Mouse (Mus musculus): ENCODE data around the gene Rassf7. TPM values are rescaled to one million over a fixed set of nuclear protein-coding genes. Genes with fewer than 3 reads are reported as not detected.

Rassf7 gene
- 2.4 and 2.5 TPM in 2 replicates for polyA plus RNA-seq (2021; fragmentation: Nextera tagmentation)
- long read RNA-seq, experiment 1, partial matches to known transcripts = 0 of 4 reads
- long read RNA-seq, experiment 1, other reads (novel, unspliced or antisense) = 2 of 4 reads
- long read RNA-seq, experiment 2, partial matches to known transcripts = 0 of 8 reads
- long read RNA-seq, experiment 2, other reads (novel, unspliced or antisense) = 3 of 8 reads

DNA sequence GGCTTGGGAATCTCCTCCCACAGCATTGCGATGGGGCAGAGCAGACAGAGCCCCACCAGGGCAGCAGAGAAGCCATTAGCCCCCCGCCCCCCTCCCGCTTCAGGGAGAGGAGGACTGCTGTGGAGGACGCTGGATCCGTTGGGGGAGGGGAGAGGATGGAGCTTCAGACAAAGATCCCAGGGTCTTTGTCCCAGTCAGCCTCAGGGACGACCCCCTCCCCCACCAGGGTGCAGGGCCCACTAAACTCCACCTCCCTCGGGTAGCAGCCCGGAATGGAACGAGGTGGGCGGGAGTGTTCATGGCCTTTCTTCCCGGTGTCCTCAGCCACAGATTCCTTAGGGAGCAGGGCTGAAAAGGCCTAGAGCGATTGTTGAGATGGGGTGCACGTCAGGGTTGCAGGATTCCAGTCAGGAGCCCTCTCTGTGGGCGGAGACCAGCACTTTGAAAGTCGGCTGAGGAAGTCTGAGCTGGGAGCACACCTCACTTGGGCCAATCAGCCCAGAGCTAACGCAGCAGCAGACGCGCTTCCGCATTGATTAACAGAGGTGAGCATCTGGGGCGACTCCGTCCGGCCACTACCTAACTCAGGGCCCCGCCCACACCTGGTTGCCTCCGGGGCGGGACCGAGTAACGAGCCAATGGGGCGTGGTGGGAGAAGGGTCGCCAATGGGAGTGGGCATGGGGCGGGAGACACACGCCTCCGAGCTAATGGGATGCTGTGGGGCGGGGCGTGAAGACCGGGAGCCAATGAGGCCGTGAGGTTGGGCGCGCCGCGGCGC, at the start of gene Rassf7:
Gene Rassf7, plus strand, starts transcription at position 760 of the 779 bp plus-strand sequence.

DNA sequence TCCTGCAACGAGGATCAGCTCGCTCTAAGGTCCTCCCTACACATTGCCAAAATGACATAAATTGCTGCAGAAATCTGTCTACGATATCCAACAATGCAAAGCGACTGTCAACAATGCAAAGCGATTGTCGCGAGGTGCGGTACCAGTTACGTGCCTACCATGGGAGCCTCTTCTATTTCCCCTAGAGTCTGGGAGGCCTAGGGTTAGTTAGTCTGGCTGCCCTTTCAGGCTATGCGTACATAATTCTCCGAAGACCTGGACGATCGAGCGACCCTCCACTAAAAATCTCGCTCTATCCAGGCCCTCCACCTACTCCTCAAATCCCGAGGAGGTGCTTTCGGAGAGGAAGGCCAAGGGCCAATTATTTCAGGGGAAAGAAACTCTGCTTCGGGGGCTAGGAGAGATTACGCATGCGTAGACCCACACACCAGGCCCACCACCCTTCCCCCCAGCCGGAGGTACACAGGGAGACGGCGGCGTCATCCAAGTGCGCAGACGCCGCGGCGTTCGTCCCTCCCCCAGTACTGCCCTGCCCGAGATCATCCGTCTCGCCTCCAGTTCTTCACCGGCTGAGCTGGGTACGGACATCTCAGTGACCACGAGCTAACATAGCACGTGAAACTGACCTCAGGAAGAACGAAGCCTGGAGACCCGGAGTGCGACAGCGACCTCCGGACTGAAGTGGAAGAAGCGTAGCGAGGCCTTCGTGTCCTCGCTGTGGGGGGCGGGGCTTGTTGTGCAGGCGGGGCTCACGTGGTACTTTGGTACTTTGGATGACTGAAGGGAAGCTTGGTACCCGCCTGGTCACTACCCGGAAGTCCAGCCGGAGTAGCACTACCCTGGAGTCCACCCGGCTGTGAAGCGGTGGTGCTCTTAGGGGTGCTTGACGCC, 43.3 kb upstream of the Rassf7 start, which contains the start of gene Rnh1:
Gene Rnh1, minus strand, starts transcription at position 742 of the 891 bp plus-strand sequence.

DNA sequence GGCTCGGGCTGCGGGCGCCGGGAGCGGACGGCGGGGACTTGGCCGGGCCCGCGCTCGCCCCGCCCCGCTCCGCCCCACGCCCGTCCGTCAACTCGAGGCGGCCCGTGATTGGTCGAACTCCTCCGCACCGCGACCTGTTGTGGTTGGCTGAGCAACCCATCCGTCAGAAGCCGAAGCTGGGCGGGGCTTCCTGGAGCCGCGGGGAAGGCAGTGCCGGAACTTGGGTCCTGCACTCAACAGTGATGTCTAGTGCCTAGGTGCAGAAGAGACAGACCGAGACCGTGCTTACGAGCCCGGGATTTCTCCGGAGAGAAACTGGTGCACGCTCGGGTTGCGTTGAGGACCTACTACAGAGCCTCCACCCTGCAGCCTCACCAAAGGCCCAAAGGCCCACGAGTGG, 21.7 kb upstream of the Rassf7 start, which contains the start of the genes Hras and Lrrc56:
Gene Hras, minus strand, starts transcription at position 58 of the 400 bp plus-strand sequence.
Gene Lrrc56, plus strand, starts transcription at position 210 of the 400 bp plus-strand sequence.

DNA sequence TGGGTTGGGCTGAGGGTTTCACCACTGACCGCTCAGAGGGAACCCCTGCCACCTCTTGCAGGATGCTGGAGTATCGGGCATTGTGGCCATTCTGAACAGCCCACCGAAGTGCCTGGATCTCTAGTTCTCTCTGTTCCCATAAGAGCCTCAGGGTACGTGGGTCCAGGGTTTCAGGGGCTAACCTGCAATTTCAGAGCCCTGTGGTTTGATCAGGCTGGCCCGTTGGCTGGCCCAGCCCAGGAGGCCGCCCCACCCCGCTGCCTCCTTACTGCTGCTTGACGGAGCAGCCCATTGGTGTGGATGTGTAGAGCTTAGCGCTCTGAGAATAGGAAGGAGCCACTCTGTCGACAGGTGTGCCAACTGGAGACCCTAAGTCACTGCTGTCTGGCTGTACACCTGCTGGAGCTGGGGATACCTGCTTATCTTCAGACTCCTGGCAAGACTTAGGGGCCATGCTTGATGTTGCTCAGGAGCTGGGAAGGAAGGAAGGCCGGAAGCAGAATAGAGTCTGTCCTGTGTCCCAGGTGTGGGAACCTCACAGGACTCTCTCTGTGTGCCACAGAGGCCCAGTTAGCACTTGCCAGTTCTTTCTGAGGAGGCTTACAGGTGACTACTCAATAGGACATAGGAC, 1.9 kb upstream of the Rassf7 start, which contains the start of gene Lmntd2:
Gene Lmntd2, minus strand, starts transcription at position 476 of the 631 bp plus-strand sequence.

DNA sequence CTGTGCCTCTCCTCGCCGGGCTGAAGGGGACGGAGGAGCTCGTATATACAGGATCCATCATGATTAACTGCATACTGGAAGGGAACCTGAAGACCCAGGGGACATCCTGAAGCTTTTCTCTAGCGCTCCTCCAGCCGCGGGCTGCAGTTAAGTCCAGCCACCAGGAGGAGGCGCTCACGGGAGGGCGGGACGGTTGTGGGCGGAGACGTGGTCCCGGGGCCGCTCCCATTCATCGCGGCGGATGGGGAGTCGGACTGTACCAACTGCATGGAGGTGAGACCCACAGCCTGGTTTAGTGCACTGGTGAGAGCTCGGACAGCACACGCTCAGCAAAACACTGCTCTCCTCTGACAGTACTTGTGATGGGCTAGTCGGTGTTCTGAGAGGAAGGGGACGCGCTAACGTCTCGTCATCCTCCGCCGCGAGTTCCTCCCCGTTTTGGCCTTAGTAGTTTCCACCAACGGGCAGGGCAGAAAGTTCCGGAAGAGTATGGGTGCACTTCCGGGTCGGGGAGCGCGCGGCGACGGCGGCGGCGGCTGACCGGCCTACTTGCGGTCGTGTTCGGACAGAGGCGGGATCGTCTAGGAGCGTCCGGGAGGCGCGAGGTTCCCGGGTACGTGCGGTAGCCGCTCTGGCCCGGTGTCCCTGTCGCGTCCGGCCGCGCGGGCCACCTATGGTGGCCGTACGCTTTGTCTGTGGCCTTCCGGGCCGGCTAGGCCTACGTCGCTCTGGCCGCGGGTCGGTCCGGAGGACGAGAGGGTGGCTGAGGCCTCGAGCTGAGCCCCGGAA, 12.8 kb downstream of the Rassf7 start, which contains the start of gene Phrf1:
Gene Phrf1, plus strand, starts transcription at position 506 of the 789 bp plus-strand sequence.

DNA sequence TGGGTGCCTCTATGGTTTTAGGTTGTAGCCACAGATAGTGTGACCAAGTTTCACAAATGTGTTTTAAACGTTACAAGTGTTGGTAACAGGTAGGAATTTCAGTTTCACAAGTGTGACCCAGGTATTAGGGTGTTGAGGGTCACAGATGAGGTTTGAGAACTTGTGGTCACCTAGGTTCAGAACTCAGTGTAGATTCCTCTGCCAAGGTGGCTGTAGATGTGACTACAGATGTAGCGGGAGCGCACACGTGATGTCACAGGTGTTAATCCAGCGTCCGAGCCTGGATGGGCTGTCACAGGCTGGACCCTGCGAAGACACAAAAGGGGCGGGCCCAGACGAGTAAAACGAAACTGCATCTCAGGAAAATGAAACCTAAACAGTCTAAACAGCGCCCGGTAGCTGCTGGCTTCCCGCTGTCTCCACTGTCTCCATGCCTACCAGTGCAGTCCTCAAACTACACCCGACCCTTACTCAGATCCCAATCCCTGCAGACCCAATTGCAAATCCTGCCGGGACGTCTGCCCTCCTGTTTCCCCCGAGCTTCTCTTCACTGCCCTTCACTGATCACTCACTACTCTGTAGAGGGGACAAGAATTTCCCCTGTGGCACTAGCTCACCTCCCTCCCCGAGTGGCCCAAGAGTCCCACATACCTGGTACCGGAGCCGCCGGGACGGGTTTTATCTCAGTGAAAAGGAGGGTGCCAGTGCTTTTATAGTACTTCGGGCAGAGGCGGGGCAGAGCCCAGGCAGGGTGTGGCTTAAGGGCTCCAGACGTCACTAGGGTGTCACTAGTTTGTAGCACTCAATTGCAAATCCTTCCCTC, 50.3 kb downstream of the Rassf7 start, which contains the start of gene Irf7:
Gene Irf7, minus strand, starts transcription at position 743 of the 823 bp plus-strand sequence.

Small RNAs within 50 kb of the gene (microRNA-seq; reads per million reads assigned to microRNA genes)
- gene Mir210 = 164 reads per million, percentile 63 among the genes with 10 or more reads in this experiment

Other genes with a start within 250 kb of the Rassf7 start
- 4.4 and 5.5 TPM in 2 replicates for gene Ifitm1, start 248.6 kb upstream of the Rassf7 start, polyA plus RNA-seq (2021; fragmentation: Nextera tagmentation)
- gene Ifitm3, start 205.1 kb upstream of the Rassf7 start, polyA plus RNA-seq (2021; fragmentation: Nextera tagmentation) = 59.4 and 78.8 TPM in 2 replicates
- gene Ifitm6, start 197.9 kb upstream of the Rassf7 start, polyA plus RNA-seq (2021; fragmentation: Nextera tagmentation) = 0.31 TPM in 1 of 2 replicates, not detected in the other
- not detected in 2 replicates for gene Gm17387, start 186.7 kb upstream of the Rassf7 start, polyA plus RNA-seq (2021; fragmentation: Nextera tagmentation)
- 16.5 and 19.8 TPM in 2 replicates for gene B4galnt4, start 154.8 kb upstream of the Rassf7 start, polyA plus RNA-seq (2021; fragmentation: Nextera tagmentation)
- 0.25 and 0.46 TPM in 2 replicates for gene Pkp3, start 137.6 kb upstream of the Rassf7 start, polyA plus RNA-seq (2021; fragmentation: Nextera tagmentation)
- gene Sigirr, start 115.3 kb upstream of the Rassf7 start, polyA plus RNA-seq (2021; fragmentation: Nextera tagmentation) = 1.5 and 1.6 TPM in 2 replicates
- gene Ano9, start 98.1 kb upstream of the Rassf7 start, polyA plus RNA-seq (2021; fragmentation: Nextera tagmentation) = 0.04 TPM in 1 of 2 replicates, not detected in the other
- 38.2 and 41.7 TPM in 2 replicates for gene Ptdss2, start 93.5 kb upstream of the Rassf7 start, polyA plus RNA-seq (2021; fragmentation: Nextera tagmentation)
- gene Rnh1, start 43.0 kb upstream of the Rassf7 start, polyA plus RNA-seq (2021; fragmentation: Nextera tagmentation) = 64.0 and 68.9 TPM in 2 replicates
- 44.0 and 48.3 TPM in 2 replicates for gene Hras, start 21.9 kb upstream of the Rassf7 start, polyA plus RNA-seq (2021; fragmentation: Nextera tagmentation)
- gene Lrrc56, start 21.7 kb upstream of the Rassf7 start, polyA plus RNA-seq (2021; fragmentation: Nextera tagmentation) = 3.0 and 3.7 TPM in 2 replicates
- gene Lmntd2, start 1.8 kb upstream of the Rassf7 start, polyA plus RNA-seq (2021; fragmentation: Nextera tagmentation) = 0.19 TPM in 1 of 2 replicates, not detected in the other
- 21.3 and 23.3 TPM in 2 replicates for gene Phrf1, start 12.9 kb downstream of the Rassf7 start, polyA plus RNA-seq (2021; fragmentation: Nextera tagmentation)
- gene Irf7, start 50.6 kb downstream of the Rassf7 start, polyA plus RNA-seq (2021; fragmentation: Nextera tagmentation) = 2.7 TPM in 2 replicates
- gene Cdhr5, start 60.9 kb downstream of the Rassf7 start, polyA plus RNA-seq (2021; fragmentation: Nextera tagmentation) = 0.06 TPM in 1 of 2 replicates, not detected in the other
- 0.67 and 0.82 TPM in 2 replicates for gene Sct, start 63.3 kb downstream of the Rassf7 start, polyA plus RNA-seq (2021; fragmentation: Nextera tagmentation)
- 0.09 and 0.15 TPM in 2 replicates for gene Drd4, start 76.1 kb downstream of the Rassf7 start, polyA plus RNA-seq (2021; fragmentation: Nextera tagmentation)
- gene Deaf1, start 111.8 kb downstream of the Rassf7 start, polyA plus RNA-seq (2021; fragmentation: Nextera tagmentation) = 65.4 and 72.8 TPM in 2 replicates
- gene Tmem80, start 111.9 kb downstream of the Rassf7 start, polyA plus RNA-seq (2021; fragmentation: Nextera tagmentation) = 32.9 and 33.3 TPM in 2 replicates
- gene Eps8l2, start 123.0 kb downstream of the Rassf7 start, polyA plus RNA-seq (2021; fragmentation: Nextera tagmentation) = 2.8 and 5.0 TPM in 2 replicates
- gene Taldo1, start 176.3 kb downstream of the Rassf7 start, polyA plus RNA-seq (2021; fragmentation: Nextera tagmentation) = 301 and 321 TPM in 2 replicates
- 46.9 and 50.3 TPM in 2 replicates for gene Gatd1, start 198.3 kb downstream of the Rassf7 start, polyA plus RNA-seq (2021; fragmentation: Nextera tagmentation)
- 138 and 162 TPM in 2 replicates for gene Cend1, start 213.6 kb downstream of the Rassf7 start, polyA plus RNA-seq (2021; fragmentation: Nextera tagmentation)
- 111 and 136 TPM in 2 replicates for gene Slc25a22, start 222.0 kb downstream of the Rassf7 start, polyA plus RNA-seq (2021; fragmentation: Nextera tagmentation)
- 0.33 and 0.48 TPM in 2 replicates for gene Pidd1, start 228.2 kb downstream of the Rassf7 start, polyA plus RNA-seq (2021; fragmentation: Nextera tagmentation)
- 2,193 and 2,396 TPM in 2 replicates for gene Rplp2, start 231.5 kb downstream of the Rassf7 start, polyA plus RNA-seq (2021; fragmentation: Nextera tagmentation)
- gene Pnpla2, start 239.3 kb downstream of the Rassf7 start, polyA plus RNA-seq (2021; fragmentation: Nextera tagmentation) = 14.8 and 16.6 TPM in 2 replicates
- gene Cracr2b, start 245.2 kb downstream of the Rassf7 start, polyA plus RNA-seq (2021; fragmentation: Nextera tagmentation) = 2.9 and 4.7 TPM in 2 replicates